Mouse (Mus musculus): ENCODE measurements around the gene Sprr3. TPM values are rescaled to one million over a fixed set of nuclear protein-coding genes. Genes with fewer than 3 reads are reported as not detected.
"Not testable (repeated sequence)": the region's sequence is repeated elsewhere in the genome, so short reads cannot be mapped to it uniquely, and the experiment has no call there.

The Sprr3 gene
- polyA plus RNA-seq (2014; fragmentation: Nextera tagmentation; extraction: Ambion mirVana), result not detected in 2 replicates

DNA sequence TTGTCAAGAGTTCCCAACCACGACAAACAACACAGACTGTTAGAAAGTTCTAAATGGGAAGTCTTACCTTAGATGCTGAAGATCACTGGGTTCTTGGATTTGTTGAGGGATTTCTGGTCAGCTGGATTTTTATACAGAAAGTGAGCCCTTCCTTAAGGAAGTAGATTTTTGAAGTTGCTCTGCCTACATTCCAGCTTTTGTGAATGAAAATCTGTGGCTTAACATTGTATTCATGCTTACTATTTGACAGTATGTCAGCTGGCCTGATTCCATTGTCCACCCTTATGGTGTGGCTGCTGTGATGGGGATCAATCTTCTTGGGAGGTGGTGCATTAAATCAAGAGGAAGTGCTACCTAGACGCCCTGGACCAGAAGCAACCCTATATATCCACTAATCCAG lies at the start of gene Sprr3:
Gene Sprr3 (minus strand): TSS at position 101 of the 400 bp plus-strand sequence.
- H3K4me1 ChIP-seq (ENCODE audit: control insufficient read depth, insufficient read depth, low read length), result no peaks in the 10 kb centered on the region
- WGBS (ENCODE audit: insufficient replicate concordance), result 69% methylated on average over 2 of the region's 2 CpGs
- H3K4me2 ChIP-seq, result no peak within 1 kb of the TSS
- no peak within 1 kb of the TSS for H3K9ac ChIP-seq (ENCODE audit: low read depth, low read length)
- H3K36me3 ChIP-seq (ENCODE audit: control insufficient read depth, insufficient read depth, low read length), result no peaks in the 10 kb centered on the region
- no peak within 1 kb of the TSS for H3K4me3 ChIP-seq (ENCODE audit: low read depth, low read length)
- no peaks in the 10 kb centered on the region for H3K9me3 ChIP-seq (replicated peaks; ENCODE audit: control insufficient read depth, low read length)
- no peaks in the 10 kb centered on the region for H3K27me3 ChIP-seq (ENCODE audit: control insufficient read depth, insufficient read depth, low read length)
- no peak within 1 kb of the TSS for H3K27ac ChIP-seq (ENCODE audit: low read depth, low read length)
- ATAC-seq (replicated peaks; ENCODE audit: insufficient number of reproducible peaks, low FRiP score, low TSS enrichment), result no peak

DNA sequence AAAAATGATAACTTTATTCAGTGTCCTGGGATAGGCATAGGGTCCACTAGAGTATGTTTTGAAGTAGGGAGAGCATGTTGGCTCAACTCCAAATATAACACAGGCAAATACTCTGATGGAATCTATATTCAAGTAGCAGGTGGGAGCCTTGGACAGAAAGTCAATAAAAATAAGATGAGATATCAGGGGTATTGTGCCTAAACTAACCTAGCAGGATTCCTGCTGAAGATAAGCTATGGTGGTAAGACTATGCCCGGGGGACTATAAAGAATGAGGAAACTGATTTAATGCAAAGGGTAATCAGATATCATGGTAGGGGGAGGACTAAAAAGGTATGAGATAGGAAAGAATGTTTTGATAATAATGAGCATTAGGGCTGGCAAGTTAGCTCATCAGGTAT lies 49.7 kb upstream of the Sprr3 start:
- no peak overlapping the region for H3K4me3 ChIP-seq (ENCODE audit: low read depth, low read length)
- no peaks in the 10 kb centered on the region for H3K36me3 ChIP-seq (ENCODE audit: control insufficient read depth, insufficient read depth, low read length)
- no peak overlapping the region for H3K27ac ChIP-seq (ENCODE audit: low read depth, low read length)
- no peaks in the 10 kb centered on the region for H3K27me3 ChIP-seq (ENCODE audit: control insufficient read depth, insufficient read depth, low read length)
- ATAC-seq (replicated peaks; ENCODE audit: insufficient number of reproducible peaks, low FRiP score, low TSS enrichment), result no peak
- H3K9me3 ChIP-seq (replicated peaks; ENCODE audit: control insufficient read depth, low read length), result no peaks in the 10 kb centered on the region
- 68% methylated on average over 1 of the region's 1 CpGs for WGBS (ENCODE audit: insufficient replicate concordance)
- no peak overlapping the region for H3K9ac ChIP-seq (ENCODE audit: low read depth, low read length)
- no peak overlapping the region for H3K4me2 ChIP-seq
- no peaks in the 10 kb centered on the region for H3K4me1 ChIP-seq (ENCODE audit: control insufficient read depth, insufficient read depth, low read length)

DNA sequence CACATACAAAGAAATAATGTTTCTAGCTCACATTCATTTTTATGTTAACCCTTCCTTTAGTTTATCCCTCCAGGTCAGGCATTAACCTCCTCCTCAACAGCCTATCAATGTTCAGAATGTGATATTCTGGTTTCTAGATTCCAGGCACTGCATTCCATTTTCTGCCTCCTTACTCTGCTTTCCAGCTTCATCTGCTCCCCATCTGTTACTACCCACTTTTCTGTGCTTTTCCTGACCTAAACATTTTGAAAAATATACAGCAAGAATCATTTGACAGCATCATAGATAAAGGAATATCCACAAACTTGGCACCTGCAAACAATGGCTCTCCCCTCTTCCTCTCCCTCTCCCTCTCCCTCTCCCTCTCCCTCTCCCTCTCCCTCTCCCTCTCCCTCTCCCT lies 45.0 kb upstream of the Sprr3 start:
- H3K27ac ChIP-seq (ENCODE audit: low read depth, low read length), result no peak overlapping the region
- no peak for ATAC-seq (replicated peaks; ENCODE audit: insufficient number of reproducible peaks, low FRiP score, low TSS enrichment)

DNA sequence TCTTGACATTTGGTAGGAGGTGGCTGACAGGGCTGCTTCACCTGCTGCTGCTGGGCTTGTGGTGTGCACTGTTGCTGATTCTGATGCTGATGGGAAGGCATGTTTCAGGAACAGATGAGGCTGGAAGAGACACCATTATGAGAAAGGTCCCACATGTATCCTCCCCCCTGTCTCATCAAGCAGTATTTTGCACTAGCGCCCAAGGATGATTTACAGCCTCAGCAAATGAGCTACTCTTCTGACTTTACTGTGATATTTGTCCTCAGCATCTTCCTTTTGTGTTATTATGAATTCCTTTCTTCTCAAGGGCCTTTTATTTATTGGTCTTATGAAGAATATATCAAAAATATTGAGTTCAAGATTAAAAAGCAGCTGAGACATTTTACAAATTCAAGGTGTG lies 41.9 kb upstream of the Sprr3 start, which contains the start of gene Sprr4:
Gene Sprr4 (minus strand): TSS at position 101 of the 400 bp plus-strand sequence.
- no peaks in the 10 kb centered on the region for H3K9me3 ChIP-seq (replicated peaks; ENCODE audit: control insufficient read depth, low read length)
- H3K27ac ChIP-seq (ENCODE audit: low read depth, low read length), result no peak within 1 kb of the TSS
- H3K9ac ChIP-seq (ENCODE audit: low read depth, low read length), result no peak within 1 kb of the TSS
- no peaks in the 10 kb centered on the region for H3K4me1 ChIP-seq (ENCODE audit: control insufficient read depth, insufficient read depth, low read length)
- ATAC-seq (replicated peaks; ENCODE audit: insufficient number of reproducible peaks, low FRiP score, low TSS enrichment), result no peak
- no peak within 1 kb of the TSS for H3K4me3 ChIP-seq (ENCODE audit: low read depth, low read length)
- 76% methylated on average over 1 of the region's 1 CpGs for WGBS (ENCODE audit: insufficient replicate concordance)
- no peaks in the 10 kb centered on the region for H3K36me3 ChIP-seq (ENCODE audit: control insufficient read depth, insufficient read depth, low read length)
- no peaks in the 10 kb centered on the region for H3K27me3 ChIP-seq (ENCODE audit: control insufficient read depth, insufficient read depth, low read length)
- no peak within 1 kb of the TSS for H3K4me2 ChIP-seq

More for the DNA sequence above, 45.0 kb upstream of the Sprr3 start:
- Histone ChIP-seq H3K36me3 (ENCODE audit: control insufficient read depth, insufficient read depth, low read length) (no peaks in the 10 kb centered on the region), H3K4me2 (no peak overlapping the region), H3K9me3 (replicated peaks; ENCODE audit: control insufficient read depth, low read length) (no peaks in the 10 kb centered on the region), H3K27me3 (ENCODE audit: control insufficient read depth, insufficient read depth, low read length) (no peaks in the 10 kb centered on the region), H3K4me1 (ENCODE audit: control insufficient read depth, insufficient read depth, low read length) (no peaks in the 10 kb centered on the region), H3K9ac (ENCODE audit: low read depth, low read length) (no peak overlapping the region), H3K4me3 (ENCODE audit: low read depth, low read length) (no peak overlapping the region)

DNA sequence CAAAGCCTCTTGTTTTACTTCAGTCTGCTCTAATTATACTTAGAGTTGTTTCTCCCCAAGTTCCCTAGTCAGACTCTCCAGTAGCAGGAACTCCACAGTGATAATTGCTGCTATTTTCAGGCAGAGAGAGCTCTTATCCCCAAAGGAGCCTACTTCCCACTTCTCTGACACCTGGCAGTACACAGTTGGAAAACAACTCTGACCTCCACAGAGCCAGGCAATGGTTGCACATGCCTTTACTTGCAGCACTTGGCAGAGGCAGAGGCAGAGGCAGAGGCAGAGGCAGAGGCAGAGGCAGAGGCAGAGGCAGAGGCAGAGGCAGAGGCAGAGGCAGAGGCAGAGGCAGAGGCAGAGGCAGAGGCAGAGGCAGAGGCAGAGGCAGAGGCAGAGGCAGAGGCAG lies 31.7 kb upstream of the Sprr3 start:
- ATAC-seq (replicated peaks; ENCODE audit: insufficient number of reproducible peaks, low FRiP score, low TSS enrichment); H3K36me3 ChIP-seq (ENCODE audit: control insufficient read depth, insufficient read depth, low read length); H3K27ac ChIP-seq (ENCODE audit: low read depth, low read length); H3K4me1 ChIP-seq (ENCODE audit: control insufficient read depth, insufficient read depth, low read length); H3K9ac ChIP-seq (ENCODE audit: low read depth, low read length); H3K27me3 ChIP-seq (ENCODE audit: control insufficient read depth, insufficient read depth, low read length); H3K4me3 ChIP-seq (ENCODE audit: low read depth, low read length); H3K4me2 ChIP-seq; H3K9me3 ChIP-seq (replicated peaks; ENCODE audit: control insufficient read depth, low read length): not testable (repeated sequence)

DNA sequence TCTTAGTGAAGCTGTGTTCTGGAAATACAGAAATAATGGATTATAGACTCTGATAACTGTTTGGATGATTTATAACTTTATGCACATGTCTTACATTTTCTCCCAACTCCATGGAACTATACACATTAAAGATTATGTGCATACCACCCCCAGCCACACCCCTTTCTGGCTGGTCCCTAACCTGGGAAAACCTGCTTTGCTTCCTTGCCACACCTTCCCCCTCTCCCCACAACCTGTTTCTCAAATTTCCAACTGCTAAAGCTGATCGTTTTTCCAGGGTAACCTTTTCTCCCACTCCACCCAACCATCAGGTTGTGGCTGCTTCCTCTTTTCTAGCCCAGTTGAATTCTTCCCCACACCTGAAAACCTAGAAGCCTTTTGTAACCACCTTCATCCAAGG lies 27.8 kb upstream of the Sprr3 start:
- Histone ChIP-seq H3K36me3 (ENCODE audit: control insufficient read depth, insufficient read depth, low read length) (no peaks in the 10 kb centered on the region), H3K9me3 (replicated peaks; ENCODE audit: control insufficient read depth, low read length) (no peaks in the 10 kb centered on the region), H3K4me3 (ENCODE audit: low read depth, low read length) (no peak overlapping the region), H3K27ac (ENCODE audit: low read depth, low read length) (no peak overlapping the region), H3K4me1 (ENCODE audit: control insufficient read depth, insufficient read depth, low read length) (no peaks in the 10 kb centered on the region; the same call in 1 of the 2 replicates), H3K4me2 (no peak overlapping the region), H3K9ac (ENCODE audit: low read depth, low read length) (no peak overlapping the region), H3K27me3 (ENCODE audit: control insufficient read depth, insufficient read depth, low read length) (no peaks in the 10 kb centered on the region)
- WGBS (ENCODE audit: insufficient replicate concordance), result 44% methylated on average over 1 of the region's 1 CpGs
- no peak for ATAC-seq (replicated peaks; ENCODE audit: insufficient number of reproducible peaks, low FRiP score, low TSS enrichment)

DNA sequence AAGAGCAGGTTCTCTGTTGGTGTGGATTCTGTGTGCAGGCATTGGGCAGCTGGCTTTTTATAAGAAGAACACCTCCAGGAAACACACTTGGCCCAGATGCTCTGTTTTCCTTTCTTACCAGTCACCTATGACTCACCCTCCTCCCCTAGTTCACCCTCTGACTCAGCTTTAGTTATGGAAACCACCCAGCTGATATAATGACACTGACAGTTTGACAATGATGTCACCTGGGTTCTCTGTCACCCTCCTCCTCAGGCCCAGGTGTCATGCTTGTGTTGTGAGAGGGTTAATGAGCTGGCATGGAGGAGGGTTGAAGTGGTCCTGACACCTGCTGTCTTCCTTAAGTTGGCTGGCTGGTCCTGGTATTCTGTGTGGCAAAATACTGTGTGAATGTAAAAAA lies 27.3 kb upstream of the Sprr3 start, which contains the start of gene Sprr1a:
Gene Sprr1a (minus strand): TSS at position 33 of the 400 bp plus-strand sequence.
- no peak for ATAC-seq (replicated peaks; ENCODE audit: insufficient number of reproducible peaks, low FRiP score, low TSS enrichment)
- no peaks in the 10 kb centered on the region; the same call in 1 of the 2 replicates for H3K4me1 ChIP-seq (ENCODE audit: control insufficient read depth, insufficient read depth, low read length)
- H3K36me3 ChIP-seq (ENCODE audit: control insufficient read depth, insufficient read depth, low read length), result no peaks in the 10 kb centered on the region
- H3K9ac ChIP-seq (ENCODE audit: low read depth, low read length), result no peak within 1 kb of the TSS
- H3K9me3 ChIP-seq (replicated peaks; ENCODE audit: control insufficient read depth, low read length), result no peaks in the 10 kb centered on the region
- H3K27ac ChIP-seq (ENCODE audit: low read depth, low read length), result no peak within 1 kb of the TSS
- H3K4me2 ChIP-seq, result no peak within 1 kb of the TSS
- no peaks in the 10 kb centered on the region for H3K27me3 ChIP-seq (ENCODE audit: control insufficient read depth, insufficient read depth, low read length)
- no peak within 1 kb of the TSS for H3K4me3 ChIP-seq (ENCODE audit: low read depth, low read length)

DNA sequence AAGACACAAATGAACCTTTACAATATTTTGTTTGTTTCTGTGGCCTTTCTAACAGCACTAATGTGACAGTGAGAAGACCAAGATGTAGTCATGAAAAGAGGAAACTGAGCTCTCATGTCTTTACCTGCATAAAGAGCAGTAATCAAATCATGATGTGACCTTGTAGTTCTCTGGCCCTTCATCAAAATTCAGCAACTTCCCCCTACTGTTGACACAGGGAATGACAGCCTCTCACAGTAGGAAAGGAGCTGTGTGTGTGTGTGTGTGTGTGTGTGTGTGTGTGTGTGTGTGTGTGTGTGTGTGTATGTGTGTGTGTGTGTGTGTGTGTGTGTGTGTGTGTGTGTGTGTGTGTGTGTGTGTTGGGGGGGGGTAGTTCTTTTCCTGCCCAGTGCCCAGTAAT lies 22.7 kb upstream of the Sprr3 start:
- not testable (repeated sequence) for H3K27ac ChIP-seq (ENCODE audit: low read depth, low read length); ATAC-seq (replicated peaks; ENCODE audit: insufficient number of reproducible peaks, low FRiP score, low TSS enrichment); H3K36me3 ChIP-seq (ENCODE audit: control insufficient read depth, insufficient read depth, low read length); H3K27me3 ChIP-seq (ENCODE audit: control insufficient read depth, insufficient read depth, low read length); H3K9me3 ChIP-seq (replicated peaks; ENCODE audit: control insufficient read depth, low read length); H3K4me1 ChIP-seq (ENCODE audit: control insufficient read depth, insufficient read depth, low read length); H3K4me2 ChIP-seq; H3K9ac ChIP-seq (ENCODE audit: low read depth, low read length); H3K4me3 ChIP-seq (ENCODE audit: low read depth, low read length)

DNA sequence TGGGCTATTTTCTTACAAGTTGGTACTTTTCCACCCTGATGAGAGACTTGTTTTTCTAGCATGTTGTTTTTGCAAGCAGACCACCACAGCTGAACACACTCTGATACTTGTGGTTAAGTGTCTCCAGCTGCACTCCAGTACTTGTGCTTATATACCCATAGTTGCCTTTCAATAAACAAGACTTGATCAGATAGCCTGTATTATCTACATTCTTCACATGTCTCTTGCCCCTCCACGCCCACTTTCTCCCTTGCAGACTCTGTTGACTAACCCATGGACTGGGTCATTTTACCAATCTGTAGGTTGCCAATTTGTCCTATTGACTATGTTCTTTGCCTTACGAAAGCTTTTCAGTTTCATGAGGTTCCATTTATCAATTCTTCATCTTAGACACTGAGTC lies 11.6 kb upstream of the Sprr3 start:
- no peak for ATAC-seq (replicated peaks; ENCODE audit: insufficient number of reproducible peaks, low FRiP score, low TSS enrichment)
- H3K4me3 ChIP-seq (ENCODE audit: low read depth, low read length), result no peak overlapping the region
- 65% methylated on average over 2 of the region's 2 CpGs for WGBS (ENCODE audit: insufficient replicate concordance)

More for the DNA sequence above, 11.6 kb upstream of the Sprr3 start:
- H3K27me3 ChIP-seq (ENCODE audit: control insufficient read depth, insufficient read depth, low read length), result no peaks in the 10 kb centered on the region
- no peaks in the 10 kb centered on the region for H3K4me1 ChIP-seq (ENCODE audit: control insufficient read depth, insufficient read depth, low read length)
- H3K9me3 ChIP-seq (replicated peaks; ENCODE audit: control insufficient read depth, low read length), result no peaks in the 10 kb centered on the region
- no peaks in the 10 kb centered on the region for H3K36me3 ChIP-seq (ENCODE audit: control insufficient read depth, insufficient read depth, low read length)
- H3K9ac ChIP-seq (ENCODE audit: low read depth, low read length), result no peak overlapping the region
- no peak overlapping the region for H3K27ac ChIP-seq (ENCODE audit: low read depth, low read length)
- H3K4me2 ChIP-seq, result no peak overlapping the region
